Mouse (Mus musculus): Measurements from ENCODE around the gene Chchd4. TPM values are rescaled to one million over a fixed set of nuclear protein-coding genes. Genes with fewer than 3 reads are reported as not detected.

Chchd4 gene
- total and polyA plus RNA-seq, 3 experiments: 8.7 to 17.0 (median 15.3) TPM

DNA sequence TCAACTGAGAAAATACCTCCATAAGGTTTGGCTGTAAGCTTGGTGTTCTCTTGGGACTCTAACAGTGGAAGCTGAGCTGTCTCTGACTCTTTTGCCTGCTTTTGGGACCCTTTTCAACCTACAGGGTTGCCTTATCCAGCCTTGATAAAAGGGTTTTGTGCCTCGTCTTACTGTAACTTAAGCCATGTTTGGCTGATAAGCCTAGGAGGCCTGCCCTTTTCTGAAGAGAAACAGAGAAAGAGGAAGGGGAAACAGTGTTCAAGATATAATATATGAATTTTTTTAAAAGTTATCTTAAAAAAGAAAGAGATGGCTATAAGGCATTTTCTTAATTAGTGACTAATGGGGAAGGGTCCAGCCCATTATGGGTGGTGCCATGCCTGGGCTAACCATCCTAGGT, 30.0 kb upstream of the Chchd4 start:
- WGBS: 91% methylated on average over 1 of the region's 1 CpGs
- intact Hi-C loops (cut with DNase I): no loop called here

DNA sequence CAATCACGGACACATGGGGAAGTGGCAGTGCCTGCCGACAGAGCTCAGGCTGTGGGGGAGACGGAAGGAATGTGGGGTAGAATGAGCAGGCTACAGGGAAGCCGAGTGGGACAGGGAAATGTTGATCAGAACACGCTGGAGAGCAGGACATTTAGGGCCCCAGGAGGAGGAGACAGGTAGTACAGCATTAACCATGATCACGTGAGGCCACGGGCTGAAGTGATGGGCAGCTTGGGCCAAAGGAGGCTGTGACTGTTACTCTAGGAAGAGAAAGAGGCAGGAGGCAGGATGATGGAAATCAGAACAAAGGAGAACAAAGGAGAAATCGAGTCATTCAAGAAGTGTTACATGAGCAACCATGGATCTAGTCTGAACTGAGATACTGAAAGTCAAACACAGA, 21.2 kb upstream of the Chchd4 start:
- Histone ChIP-seq H3K36me3 (ENCODE audit: control insufficient read depth, insufficient read depth, low read length) (no peaks in the 10 kb centered on the region), H3K79me2 (replicated peaks; ENCODE audit: control insufficient read depth, insufficient read depth, low read length) (no peaks in the 10 kb centered on the region)

More for the DNA sequence above, 30.0 kb upstream of the Chchd4 start:
- Histone ChIP-seq H3K9ac (ENCODE audit: low read depth, low read length) (no peak overlapping the region), H3K4me3 (no peak overlapping the region), H3K27me3 (ENCODE audit: control insufficient read depth, insufficient read depth, low read length) (no peaks in the 10 kb centered on the region), H3K36me3 (ENCODE audit: control insufficient read depth, insufficient read depth, low read length) (no peaks in the 10 kb centered on the region), H3K27ac (no peak overlapping the region), H3K4me1 (ENCODE audit: control insufficient read depth, insufficient read depth, low read length) (no peaks in the 10 kb centered on the region), H3K79me2 (replicated peaks; ENCODE audit: control insufficient read depth, insufficient read depth, low read length) (no peaks in the 10 kb centered on the region)
- no peak for DNase-seq
- no peak for TF ChIP-seq EP300 (IDR thresholded peaks at IDR 0.05; ENCODE audit: insufficient read depth, low read depth, low read length)
- TF ChIP-seq POLR2A (IDR thresholded peaks at IDR 0.05; ENCODE audit: insufficient read depth, low read depth, low read length): no peak
- no peak for TF ChIP-seq CTCF (IDR thresholded peaks at IDR 0.05)

DNA sequence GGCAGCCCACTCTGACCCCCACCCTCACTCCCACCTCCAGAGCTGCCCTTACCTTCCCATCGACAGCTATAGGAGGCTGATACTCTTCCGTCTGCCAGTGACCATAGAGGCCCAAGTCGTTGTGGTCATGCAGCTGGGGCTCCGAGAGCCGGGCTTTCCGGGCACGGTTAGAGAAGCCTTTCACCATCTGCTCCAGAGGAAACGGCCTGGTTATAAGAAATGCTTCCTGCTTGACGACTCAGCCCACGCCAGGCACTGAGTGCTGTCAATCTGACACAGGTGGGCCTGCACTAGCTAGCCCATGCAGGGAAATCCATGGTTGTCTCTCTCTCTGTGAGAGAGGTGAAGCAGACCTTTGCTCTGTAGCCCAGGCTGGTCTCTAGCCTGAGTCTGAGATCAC, 19.7 kb upstream of the Chchd4 start:
- intact Hi-C loops (cut with DNase I): no loop called here
- Histone ChIP-seq H3K27ac (no peak overlapping the region), H3K4me3 (no peak overlapping the region), H3K36me3 (ENCODE audit: control insufficient read depth, insufficient read depth, low read length) (no peaks in the 10 kb centered on the region; the same call in 1 of the 2 replicates), H3K79me2 (replicated peaks; ENCODE audit: control insufficient read depth, insufficient read depth, low read length) (no peaks in the 10 kb centered on the region), H3K27me3 (ENCODE audit: control insufficient read depth, insufficient read depth, low read length) (no peaks in the 10 kb centered on the region), H3K4me1 (ENCODE audit: control insufficient read depth, insufficient read depth, low read length) (peaks cover 4% of the 10 kb centered on the region), H3K9ac (ENCODE audit: low read depth, low read length) (no peak overlapping the region)
- DNase-seq: no peak
- 74% methylated on average over 10 of the region's 10 CpGs for WGBS
- TF ChIP-seq EP300 (IDR thresholded peaks at IDR 0.05; ENCODE audit: insufficient read depth, low read depth, low read length) (no peak), POLR2A (IDR thresholded peaks at IDR 0.05; ENCODE audit: insufficient read depth, low read depth, low read length) (no peak), CTCF (IDR thresholded peaks at IDR 0.05) (no peak)

More for the DNA sequence above, 21.2 kb upstream of the Chchd4 start:
- Histone ChIP-seq H3K27ac (no peak overlapping the region), H3K9ac (ENCODE audit: low read depth, low read length) (no peak overlapping the region), H3K27me3 (ENCODE audit: control insufficient read depth, insufficient read depth, low read length) (no peaks in the 10 kb centered on the region), H3K4me3 (no peak overlapping the region), H3K4me1 (ENCODE audit: control insufficient read depth, insufficient read depth, low read length) (no peaks in the 10 kb centered on the region)
- no peak for TF ChIP-seq EP300 (IDR thresholded peaks at IDR 0.05; ENCODE audit: insufficient read depth, low read depth, low read length)
- no peak for TF ChIP-seq CTCF (IDR thresholded peaks at IDR 0.05)
- no peak for TF ChIP-seq POLR2A (IDR thresholded peaks at IDR 0.05; ENCODE audit: insufficient read depth, low read depth, low read length)
- intact Hi-C loops (cut with DNase I): no loop called here
- WGBS: 87% methylated on average over 8 of the region's 8 CpGs
- no peak for DNase-seq

DNA sequence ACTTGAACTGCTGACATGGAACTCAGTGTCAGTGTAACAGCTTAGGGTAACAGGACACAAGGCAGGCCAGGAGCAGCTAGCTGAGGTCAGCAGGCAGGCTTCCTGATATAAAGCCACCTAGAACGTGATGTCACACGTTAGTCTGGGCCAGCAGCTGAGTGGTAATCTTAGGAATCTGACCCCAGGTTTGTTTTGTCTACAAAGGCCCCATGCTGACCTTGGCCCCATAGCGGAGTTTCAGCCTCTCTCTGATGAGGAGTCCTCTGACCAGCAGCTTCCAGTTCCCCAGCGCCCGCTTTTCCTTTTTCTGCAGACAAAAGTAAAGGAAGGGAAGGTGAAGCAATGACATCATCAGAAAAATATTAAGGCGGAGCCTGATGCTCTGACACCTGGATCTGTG, 17.7 kb upstream of the Chchd4 start:
- peaks cover 4% of the 10 kb centered on the region for H3K4me1 ChIP-seq (ENCODE audit: control insufficient read depth, insufficient read depth, low read length)
- no peaks in the 10 kb centered on the region for H3K27me3 ChIP-seq (ENCODE audit: control insufficient read depth, insufficient read depth, low read length)
- H3K4me3 ChIP-seq: no peak overlapping the region
- no peak overlapping the region for H3K9ac ChIP-seq (ENCODE audit: low read depth, low read length)
- no peak overlapping the region for H3K27ac ChIP-seq
- DNase-seq: peak in 1 of 2 experiments; percentile 12
- no peak for TF ChIP-seq EP300 (IDR thresholded peaks at IDR 0.05; ENCODE audit: insufficient read depth, low read depth, low read length)
- no peak for TF ChIP-seq POLR2A (IDR thresholded peaks at IDR 0.05; ENCODE audit: insufficient read depth, low read depth, low read length)
- no peak for TF ChIP-seq CTCF (IDR thresholded peaks at IDR 0.05)
- intact Hi-C loops (cut with DNase I): no loop called here
- 71% methylated on average over 6 of the region's 6 CpGs for WGBS
- no peaks in the 10 kb centered on the region; the same call in 1 of the 2 replicates for H3K36me3 ChIP-seq (ENCODE audit: control insufficient read depth, insufficient read depth, low read length)
- H3K79me2 ChIP-seq (replicated peaks; ENCODE audit: control insufficient read depth, insufficient read depth, low read length): no peaks in the 10 kb centered on the region

DNA sequence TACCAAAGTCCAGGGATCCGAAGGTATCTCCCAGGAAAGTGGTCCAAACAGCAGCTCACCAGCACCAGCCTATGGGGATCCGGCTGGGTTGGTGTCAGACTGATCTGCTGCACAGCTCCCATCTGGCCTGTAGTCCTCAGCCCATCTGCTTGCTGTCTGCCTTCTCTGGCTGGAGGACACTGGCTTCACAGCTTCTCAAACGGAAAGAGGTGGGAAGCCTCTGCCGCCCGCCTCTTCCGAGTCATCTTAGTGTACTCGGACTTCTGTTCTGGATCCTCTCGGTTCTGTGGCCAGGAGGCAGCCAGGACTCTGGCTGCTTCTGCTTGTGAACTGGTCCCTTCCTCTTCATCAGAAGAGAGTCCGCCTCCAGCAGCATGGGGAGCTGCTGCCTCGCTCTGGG, 16.5 kb upstream of the Chchd4 start:
- TF ChIP-seq CTCF (IDR thresholded peaks at IDR 0.05) (no peak), POLR2A (IDR thresholded peaks at IDR 0.05; ENCODE audit: insufficient read depth, low read depth, low read length) (peak; percentile 55)
- intact Hi-C loops (cut with DNase I): no loop called here
- Histone ChIP-seq H3K4me3 (no peak overlapping the region), H3K79me2 (replicated peaks; ENCODE audit: control insufficient read depth, insufficient read depth, low read length) (no peaks in the 10 kb centered on the region), H3K4me1 (ENCODE audit: control insufficient read depth, insufficient read depth, low read length) (peaks cover 4% of the 10 kb centered on the region), H3K9ac (ENCODE audit: low read depth, low read length) (no peak overlapping the region), H3K36me3 (ENCODE audit: control insufficient read depth, insufficient read depth, low read length) (no peaks in the 10 kb centered on the region; the same call in 1 of the 2 replicates), H3K27ac (peak overlapping the region; percentile 80), H3K27me3 (ENCODE audit: control insufficient read depth, insufficient read depth, low read length) (no peaks in the 10 kb centered on the region)
- peak; percentile 52 to 58 for DNase-seq
- 76% methylated on average over 10 of the region's 10 CpGs for WGBS

DNA sequence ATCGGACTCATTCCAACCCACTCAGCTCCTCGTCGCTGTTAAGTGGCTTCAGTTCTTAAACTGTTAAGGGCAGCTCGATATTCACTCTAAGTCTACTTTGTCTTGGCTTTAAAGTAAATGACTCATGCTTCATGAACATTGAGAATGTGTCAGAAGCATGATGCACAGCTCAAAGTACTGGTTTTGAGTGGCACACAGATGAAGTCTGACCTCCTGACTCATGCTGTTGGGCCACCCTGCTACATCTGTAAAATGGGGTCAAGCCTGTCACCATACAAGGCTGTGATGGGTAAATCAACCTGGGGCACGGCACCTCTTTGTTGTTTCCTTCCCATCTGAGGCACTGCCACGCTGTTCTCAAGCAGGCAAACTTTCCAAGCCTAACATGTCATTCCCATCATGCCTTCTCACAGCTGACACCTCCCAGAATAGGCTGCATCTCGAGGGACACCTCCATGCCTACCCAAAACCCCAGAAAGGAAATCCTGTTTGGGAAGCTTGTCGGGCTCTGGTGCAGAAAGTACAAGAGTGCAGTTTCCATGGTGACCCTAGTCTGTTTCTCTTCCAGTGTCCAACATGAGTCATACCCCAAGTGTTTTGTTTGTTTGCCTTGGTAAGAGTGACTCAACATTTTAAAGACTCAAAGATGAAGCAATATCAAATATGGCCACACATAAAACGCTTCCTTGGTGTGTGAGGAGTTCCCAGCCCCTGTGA, 15.3 kb upstream of the Chchd4 start:
- no peaks in the 10 kb centered on the region for H3K79me2 ChIP-seq (replicated peaks; ENCODE audit: control insufficient read depth, insufficient read depth, low read length)
- no peaks in the 10 kb centered on the region for H3K27me3 ChIP-seq (ENCODE audit: control insufficient read depth, insufficient read depth, low read length)
- DNase-seq: peak; percentile 38 to 55
- peak overlapping the region; percentile 80 for H3K27ac ChIP-seq
- H3K4me3 ChIP-seq: no peak overlapping the region
- intact Hi-C loops (cut with DNase I): no loop called here
- no peak overlapping the region for H3K9ac ChIP-seq (ENCODE audit: low read depth, low read length)
- no peaks in the 10 kb centered on the region; the same call in 1 of the 2 replicates for H3K36me3 ChIP-seq (ENCODE audit: control insufficient read depth, insufficient read depth, low read length)
- peaks cover 4% of the 10 kb centered on the region for H3K4me1 ChIP-seq (ENCODE audit: control insufficient read depth, insufficient read depth, low read length)
- TF ChIP-seq POLR2A (IDR thresholded peaks at IDR 0.05; ENCODE audit: insufficient read depth, low read depth, low read length) (peak; percentile 24; the same call in 1 of the 2 replicates), CTCF (IDR thresholded peaks at IDR 0.05) (no peak), EP300 (IDR thresholded peaks at IDR 0.05; ENCODE audit: insufficient read depth, low read depth, low read length) (no peak)
- 44% methylated on average over 9 of the region's 9 CpGs for WGBS
